Mouse (Mus musculus) lung, postnatal 25 days (tissue): ENCODE results near the gene Scube3.

Source experiments
- DNase-seq: peaks from one replicate; pipeline ENCODE4 v3.0.0; 2022; ENCODE audit warnings: low spot score

The Scube3 gene

DNA sequence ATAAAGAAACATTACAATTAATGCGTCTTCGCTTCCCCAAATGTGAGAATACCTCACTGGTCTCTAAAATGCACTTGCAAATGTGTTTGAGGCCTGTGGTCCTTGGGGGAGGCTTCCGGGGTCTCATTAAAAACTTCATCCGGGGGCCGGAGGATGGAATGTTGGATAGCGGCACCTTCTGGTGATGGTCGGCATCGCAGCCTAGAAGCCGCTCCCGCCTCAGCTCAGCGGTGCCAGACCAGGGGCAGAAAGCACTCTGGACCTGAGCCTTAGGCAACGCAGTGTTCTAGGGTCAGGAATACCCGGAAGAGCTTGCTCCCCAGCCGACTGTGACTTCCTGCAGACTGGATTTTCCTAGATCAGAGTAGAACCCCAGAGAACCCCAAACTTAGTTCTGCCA, 8.7 kb upstream of the Scube3 start:
- peak; percentile 23 for DNase-seq

DNA sequence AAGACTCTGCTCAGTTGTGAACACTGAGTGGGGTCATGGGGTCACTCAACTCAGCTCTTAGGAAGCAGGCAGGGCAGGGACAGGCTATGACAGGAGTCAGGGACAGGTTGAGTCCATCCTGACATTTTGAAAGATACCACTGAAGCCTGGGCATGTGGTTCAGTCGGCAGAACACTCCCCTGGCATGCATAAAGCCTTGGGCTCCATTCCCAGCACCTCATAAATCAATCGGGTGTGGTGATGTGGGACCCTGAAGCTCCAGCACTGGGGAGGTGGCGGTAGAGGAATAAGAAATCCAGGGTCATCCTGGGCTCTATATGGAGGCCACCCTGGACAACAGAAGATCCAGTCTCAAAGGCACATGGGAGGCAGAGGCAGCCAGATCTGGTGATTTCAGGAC, 6.4 kb upstream of the Scube3 start:
- no peak for DNase-seq

DNA sequence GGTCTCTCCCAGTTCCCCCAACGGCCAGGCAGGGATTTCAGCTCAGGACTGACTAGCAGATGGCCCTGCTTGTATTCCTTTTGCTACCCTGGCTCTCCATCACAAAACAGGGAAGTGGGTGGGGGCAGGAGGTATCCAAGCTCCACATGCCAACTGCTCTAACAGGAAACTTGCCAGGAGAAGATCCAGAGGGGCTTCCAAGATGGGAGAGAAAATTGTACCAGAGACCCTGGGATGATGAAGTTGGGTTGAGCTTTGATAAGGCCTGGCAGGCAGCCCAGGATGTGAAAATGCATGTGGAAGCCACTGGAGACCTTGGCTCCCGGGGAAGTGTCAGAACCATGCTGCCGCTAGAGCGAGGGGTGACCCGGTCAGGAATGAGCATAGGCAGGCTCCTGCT, 5.7 kb upstream of the Scube3 start:
- DNase-seq, result no peak

DNA sequence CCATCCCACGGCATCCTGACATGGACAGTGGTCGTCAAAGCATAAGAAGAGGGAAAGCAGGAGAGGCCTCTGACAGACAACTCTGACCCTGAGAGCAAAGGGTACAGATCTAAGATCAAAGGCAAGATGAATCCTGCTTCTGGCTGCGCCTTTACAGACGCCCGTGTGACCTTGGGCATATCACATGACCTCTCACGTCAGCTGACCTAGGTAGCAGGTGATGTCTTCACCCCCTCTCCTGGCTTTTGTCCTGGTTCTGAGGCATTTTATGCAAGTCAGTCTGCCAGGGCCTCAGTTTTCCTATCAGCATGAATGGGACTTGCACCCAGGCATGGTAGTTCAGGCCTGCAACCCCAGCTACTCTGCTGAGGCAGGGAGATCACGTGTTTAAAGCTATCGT, 3.9 kb upstream of the Scube3 start:
- DNase-seq, result no peak

DNA sequence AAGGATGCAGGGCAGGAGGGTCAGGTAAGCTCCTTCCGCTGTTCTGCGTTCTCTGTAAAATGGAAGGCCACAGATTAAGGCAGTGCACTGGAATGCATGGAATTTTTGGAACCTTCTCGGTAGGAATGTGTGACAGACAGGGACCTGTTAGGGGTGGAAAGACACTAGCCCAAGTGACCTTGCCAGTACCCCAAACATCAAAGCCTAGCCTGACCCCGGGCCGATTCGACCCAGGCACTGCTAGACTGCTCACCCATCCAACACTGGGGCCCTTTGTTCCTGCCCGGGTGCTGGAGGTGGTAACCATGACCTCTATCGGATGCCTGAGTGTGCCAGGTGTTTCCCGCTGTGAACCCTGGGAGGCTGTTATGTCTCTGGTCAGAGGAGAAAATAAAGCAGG, 3.3 kb upstream of the Scube3 start:
- no peak for DNase-seq

DNA sequence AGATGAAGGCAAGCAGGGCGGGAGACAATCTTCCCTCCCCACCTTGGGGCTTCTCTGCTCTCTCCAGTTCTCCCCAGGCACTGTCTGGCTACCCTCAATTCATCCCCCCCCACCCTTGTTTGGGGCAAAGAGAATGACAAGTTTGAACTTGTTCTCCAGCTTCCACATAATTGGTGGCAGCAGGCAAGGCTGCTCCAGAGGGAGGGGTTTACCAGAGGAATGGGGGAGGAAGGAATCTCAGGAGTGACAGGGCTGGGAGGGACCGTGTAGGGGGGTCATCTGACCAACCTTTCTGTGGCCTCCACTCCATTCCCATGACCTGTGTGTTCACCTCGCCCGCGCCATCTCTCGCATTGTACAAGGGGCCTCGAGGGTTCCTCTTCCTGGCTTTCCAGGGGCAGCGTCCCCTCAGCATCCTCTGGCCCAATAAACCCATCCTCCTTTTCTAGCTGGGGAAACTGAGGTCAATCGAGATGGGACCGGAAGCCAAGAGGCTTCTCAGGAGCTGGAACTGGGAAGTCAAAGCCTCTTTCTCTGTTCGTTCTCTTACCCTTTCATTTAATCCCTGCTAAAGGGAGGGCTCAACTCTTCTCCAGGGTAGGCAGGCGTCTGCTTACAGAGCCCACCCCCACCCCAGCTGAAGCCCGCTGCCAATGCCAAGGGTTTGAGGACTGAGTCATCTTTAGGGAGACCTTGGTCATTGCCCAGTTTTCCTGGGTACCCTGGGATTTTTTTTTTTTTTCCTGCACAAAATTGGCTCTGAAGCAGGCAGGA, 1.3 kb upstream of the Scube3 start:
- DNase-seq, result no peak

DNA sequence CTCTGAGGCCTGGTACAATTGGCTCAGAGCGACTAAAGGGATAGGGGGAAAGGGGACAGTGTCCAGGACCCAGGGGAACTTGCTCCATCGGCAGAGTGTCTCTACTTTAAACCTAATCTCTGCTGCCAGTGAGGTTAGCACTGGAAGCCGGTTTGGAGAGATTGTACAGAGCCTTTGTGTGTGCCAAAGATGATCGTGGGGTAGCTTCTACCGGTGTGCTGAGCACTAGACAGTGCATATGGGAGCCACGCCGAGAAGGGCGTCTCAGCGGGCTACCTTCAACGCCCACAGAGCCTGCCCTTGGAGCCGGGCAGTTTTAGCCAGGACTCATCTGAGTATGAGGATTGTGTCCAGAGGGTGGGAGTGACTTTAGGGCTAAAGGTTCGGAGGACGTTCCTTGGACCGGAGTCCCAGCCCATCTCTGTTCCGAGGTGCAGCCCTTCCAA, 713 bp upstream of the Scube3 start:
- no peak for DNase-seq

DNA sequence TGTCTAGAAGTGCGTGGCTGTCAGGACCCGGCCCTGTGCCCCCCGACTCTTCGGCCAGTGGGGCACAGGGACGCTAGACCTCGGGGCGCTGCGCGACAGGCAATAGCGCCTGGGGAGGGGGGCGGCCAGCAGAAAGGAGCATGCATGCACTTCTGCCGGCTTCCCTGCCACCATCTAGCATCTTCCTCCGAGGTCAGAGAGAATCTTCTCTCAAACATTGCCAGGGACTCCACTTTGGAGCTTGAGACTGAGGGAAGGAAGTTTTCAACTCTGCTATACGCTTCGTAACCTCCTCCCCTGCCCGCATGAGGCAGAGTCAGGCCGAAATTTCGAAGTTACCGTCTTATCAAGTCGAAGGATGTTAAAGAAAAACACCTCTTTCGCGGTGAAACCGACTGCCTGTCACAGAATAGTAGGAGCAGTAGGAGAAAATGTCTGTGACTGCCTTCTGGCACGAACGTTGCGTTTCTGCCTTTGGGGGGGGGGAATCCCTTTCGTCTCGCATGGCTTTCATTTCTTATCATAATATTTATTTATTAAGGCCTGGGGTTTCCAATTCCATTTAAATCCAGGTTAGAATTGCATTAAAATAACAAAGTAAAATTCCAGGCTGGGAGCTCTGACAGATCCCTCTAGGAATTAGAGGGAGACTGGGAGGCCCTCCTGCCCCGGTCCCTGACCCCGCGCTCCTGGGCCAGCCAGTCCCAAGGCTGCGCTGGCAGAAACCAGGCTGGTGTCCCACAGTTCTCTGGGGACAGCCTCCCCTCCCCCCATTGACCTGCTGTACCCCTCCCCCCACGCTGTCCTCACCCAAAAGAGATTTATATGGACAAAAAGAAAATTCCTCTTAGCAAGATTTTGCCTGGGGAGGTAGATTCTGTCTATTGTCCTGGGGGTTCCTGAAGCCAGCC, 1.0 kb downstream of the Scube3 start:
- DNase-seq, result no peak

DNA sequence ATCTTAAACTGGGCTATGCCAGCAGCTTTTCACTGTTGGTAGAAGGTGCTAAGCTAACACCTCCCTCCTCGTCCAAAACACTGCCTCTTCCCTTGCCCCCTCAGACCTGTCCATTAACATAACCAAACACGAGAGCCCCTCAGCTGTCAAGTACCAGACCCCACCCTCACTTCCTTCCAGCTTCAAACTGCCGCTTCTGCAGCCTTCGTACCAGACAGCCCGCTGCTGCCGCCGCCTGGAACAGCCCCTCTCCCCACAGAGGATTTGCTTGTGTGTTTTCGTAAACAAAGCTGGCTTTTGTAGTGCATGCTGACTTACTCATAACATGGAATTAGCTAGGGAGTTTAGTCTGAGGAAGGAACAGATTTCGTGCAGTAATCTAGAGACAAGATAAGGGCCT, 1.8 kb downstream of the Scube3 start:
- DNase-seq, result no peak

DNA sequence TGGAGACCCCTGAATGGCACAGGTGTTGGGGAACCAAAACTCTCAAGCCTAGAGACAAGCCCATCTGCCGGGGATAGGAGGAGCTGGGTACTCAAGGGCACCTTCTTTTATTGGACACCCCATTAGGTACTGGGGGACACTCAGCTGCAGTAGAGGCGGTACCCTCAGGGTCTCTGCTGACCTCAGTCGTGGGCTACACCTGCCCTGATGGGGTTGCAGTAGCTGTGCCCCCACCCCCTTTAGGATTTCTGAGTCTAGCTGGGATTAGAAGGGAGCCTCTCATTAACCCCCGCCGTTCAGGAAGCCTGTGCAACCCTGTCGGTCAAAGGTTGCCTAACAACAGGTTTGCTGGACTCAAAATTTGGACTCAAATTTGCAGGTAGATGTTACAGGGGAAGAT, 2.3 kb downstream of the Scube3 start:
- DNase-seq, result no peak

DNA sequence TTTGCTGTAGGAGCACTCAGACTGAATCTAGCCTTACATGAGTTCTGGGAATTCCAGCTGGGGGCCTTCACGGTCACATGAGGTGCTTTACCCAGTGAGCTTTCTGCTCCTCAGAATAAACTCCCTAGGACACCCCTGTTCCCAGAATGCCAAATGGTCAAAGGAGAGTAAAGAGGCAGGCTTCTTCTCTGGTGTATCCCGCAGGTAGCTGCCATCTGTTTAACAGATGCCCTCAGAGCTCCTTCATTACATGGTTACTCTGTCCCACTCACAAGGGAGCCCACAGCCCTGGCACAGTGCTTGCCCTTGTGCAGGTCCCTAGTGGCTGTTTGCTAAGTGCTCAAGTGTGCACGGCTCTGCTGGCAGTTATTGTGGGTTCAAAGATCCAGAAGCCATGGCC, 6.3 kb downstream of the Scube3 start:
- DNase-seq, result no peak

DNA sequence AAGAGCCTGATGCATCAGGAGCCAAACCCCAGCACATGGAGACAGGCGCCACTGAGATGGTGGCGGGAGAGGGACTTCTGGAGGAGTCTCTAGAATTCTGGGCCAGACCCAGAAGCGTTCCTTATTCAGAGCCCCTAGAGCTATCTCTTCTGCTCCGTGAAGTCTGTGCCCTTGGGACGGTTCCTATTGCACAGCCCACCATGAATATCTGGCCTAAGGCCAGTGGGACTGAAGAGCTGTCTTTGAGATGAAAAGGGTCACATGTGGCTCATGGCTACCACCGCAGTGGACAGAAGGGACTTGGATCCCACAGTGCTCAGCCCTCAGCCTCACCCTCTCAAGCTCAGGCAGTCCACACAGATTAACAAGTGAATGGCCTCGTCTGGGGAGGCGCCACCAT, 7.8 kb downstream of the Scube3 start:
- no peak for DNase-seq

DNA sequence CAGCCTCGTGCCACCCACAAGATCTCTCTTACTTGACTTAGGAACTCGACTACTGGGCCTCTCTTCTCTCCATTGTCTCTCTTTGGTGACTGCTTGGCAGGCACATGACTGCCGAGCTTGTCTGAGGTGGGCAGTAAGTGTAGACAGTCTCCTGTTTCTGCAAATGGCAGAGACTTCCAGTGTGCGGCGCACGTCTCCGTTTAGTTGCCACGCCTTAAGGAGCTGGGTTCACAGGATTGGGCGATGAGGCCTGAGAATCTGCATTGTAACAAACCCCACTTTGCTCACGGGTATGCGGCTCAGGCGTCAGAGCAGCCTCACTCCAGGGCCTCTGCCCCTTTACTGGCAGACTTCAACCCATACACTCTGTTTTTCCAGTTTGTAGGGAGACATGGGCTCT, 8.5 kb downstream of the Scube3 start:
- no peak for DNase-seq

DNA sequence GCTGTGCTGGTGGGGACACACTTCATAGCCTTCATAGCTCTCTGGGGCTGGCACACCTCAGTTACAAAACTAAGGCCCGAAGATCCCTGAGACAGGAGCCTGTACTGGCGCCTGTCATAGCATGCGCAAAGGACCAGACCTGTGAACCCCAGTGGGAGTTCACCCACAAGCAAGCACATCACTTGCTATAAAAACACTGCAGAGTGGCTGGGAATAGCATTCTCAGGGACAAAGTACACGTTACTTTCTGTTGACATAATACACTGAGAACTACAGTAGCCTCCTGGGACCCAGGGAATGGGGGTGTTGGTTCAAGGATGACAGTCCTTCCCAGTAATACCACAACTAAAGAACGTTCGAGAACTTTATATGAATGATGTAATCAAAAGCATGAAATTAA, 11.2 kb downstream of the Scube3 start:
- no peak for DNase-seq

DNA sequence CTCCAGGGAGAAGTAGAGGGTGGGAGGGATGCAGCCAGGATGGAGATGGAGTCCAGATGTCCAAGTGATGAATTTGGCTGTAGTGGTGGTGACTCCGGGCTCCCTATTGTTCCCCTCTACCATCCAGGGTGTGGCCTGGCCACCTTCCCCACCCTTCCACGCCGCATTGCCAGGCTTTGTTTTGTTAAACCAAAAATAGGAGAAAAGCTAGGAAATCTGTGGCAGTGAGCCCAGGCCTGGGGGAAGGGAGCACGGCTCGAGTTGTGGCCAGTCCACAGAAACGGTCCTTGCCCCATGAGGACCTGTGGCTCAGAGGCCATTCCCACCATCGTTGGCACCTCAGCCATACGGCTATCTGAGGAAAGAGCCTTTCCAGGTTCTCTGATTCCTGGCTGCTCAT, 13.0 kb downstream of the Scube3 start:
- no peak for DNase-seq

DNA sequence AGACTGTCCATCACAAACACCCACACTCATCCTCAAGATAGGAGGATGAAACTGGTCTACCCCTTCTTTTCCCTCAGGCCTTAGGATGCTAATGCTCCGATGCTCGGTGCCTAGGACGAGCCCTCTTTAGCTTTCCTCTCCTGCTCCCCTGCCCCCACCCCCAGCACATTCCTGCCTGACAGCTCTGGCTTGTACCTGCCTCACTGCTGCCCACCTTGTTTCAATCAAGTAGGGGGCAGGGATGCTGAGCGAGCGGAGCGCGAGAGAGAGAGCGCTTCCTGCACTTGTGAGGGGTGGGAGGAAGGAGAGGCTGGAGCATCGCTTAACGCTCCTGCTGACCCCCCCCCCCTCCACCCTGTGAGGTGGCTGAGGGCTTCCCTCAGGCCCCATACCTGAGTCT, 18.4 kb downstream of the Scube3 start:
- DNase-seq, result no peak

DNA sequence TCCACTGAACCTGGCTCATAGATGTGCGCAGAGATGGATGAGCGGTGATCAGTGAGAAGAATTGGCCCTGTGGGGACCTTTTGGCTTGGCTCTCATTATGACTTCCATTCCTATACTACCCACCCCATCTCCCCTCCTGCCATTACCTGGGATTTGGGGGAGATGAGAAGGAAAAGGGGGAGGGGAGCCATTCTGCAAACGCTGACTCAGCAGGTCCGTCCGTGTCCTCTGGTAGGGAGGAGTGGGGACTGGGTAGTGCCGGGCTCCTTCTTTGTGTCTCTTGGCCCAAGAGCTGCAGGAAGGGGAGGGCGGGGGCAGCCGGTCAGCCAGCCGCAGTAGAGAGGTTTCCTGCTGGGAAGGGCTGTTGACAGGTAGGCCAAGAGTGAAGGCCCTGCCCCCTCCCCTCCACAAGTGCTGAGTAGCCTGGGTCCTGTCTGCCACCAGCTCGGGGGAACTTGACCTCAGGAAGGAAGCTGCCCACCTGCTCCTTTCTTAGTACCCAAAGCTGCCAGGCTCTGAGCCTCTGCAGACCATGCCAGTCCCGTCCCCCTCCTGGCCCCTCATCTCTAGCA, 19.5 kb downstream of the Scube3 start:
- no peak for DNase-seq

DNA sequence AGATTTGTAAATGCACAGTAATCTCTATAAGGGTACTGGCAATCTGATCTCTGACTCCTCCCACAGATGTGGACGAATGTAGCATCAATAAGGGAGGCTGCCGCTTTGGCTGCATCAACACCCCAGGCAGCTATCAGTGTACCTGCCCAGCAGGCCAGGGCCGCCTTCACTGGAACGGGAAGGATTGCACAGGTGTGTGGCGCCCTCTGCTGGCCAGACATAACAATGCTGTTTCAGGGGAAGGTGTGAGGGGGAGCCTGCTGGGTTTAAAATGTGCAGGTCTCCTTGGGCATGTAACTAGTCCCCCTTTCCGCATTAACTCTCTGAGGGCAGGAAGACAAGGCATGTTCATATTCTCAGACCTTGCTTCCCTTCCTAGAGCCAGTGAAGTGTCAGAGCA, 21.7 kb downstream of the Scube3 start:
- peak; percentile 73 for DNase-seq

DNA sequence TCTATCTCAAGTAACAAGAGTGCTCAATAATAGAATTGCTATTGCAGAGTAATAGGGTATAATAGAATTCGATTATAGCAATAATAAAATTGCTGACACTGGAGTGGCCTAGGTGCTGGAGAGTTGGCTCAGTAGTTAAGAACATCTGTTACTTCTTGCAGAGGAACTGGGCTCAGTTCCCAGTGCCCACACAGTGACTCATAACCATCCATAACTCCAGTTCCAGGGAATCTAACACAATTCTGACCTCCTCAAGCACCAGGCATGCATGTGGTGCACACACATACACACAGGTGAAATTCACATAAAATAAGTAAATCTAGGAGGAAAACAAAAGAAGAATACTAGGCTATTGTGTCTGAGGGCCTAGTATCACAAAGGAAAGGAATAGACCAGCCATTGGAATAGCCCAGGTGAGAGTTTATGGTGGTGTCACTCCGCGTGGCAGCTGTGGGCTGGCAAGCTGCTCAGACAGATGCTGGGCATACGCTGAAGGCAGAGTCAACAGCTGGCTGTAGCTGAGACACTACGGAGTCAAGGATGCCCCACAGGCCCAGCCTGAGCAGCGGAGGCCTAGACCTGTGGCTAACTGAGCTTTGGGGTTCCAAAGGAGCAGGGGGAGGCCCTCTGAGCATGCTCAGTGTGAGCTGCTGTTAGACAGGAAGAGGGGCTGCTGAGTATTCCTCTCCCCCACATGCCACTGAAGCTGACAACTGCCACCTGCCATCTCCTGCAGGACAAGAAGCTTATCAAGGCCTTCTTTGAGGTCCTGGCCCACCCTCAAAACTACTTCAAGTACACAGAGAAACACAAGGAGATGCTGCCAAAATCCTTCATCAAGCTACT, 28.7 kb downstream of the Scube3 start:
- DNase-seq, result no peak

DNA sequence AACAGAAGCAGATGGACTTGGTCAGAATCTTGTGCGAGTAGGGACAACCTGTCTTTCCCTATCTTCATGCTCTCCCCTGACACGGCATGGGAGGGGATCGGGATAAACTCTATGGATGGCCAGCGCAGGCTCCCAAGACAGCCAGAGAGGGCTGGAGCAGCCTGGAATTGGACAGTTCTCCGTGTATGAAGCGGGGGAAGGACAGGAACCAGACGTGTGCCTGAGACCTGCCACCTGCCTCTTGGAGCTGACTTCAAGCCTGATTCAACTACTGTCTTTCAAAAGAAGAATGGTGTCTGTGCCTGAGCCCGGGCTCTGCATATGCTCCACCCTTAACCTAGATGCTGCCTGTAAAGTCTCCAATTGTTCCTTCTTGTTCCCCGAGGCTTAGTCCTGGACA, 30.7 kb downstream of the Scube3 start:
- DNase-seq, result peak; percentile 13

DNA sequence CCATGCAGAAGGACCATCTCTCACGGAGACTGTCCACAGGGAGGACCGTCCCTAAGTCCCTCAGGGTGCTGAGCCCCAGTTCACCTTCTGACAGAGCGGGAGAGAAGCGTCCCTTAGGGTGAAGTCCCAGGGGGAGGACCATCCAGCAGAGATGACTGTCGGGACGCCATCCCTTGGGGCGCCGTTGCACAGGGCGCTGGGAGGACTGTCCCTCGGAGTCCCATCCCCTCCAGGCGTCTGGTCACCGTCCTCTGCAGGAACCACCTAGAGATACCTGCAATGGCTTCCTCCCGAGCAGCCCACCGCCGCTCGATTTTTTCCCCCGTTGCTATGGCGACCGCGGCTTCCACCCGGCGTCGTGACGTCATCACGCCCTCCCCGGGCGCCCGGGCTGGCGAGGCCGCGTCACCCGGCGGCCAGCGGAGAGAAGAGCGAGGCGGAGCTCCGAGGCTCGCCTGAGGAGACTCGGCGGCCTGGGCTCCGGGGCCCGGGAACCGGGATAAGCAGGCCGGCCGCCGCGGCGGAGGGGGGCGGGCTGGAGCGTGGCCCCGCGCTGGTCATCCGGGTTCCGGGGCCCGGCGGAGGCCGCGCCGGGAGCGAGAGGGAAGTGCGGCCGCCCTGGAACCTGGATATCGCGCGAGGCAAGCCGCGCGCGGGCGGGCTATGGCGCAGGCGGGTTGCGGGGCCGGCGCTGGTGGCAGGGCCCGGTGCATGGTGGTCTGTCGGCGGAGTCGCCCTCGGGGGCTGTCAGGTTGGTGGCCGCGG, 35.0 kb downstream of the Scube3 start, which contains the start of gene Zfp523:
Zfp523 (plus strand) TSS at position 355 of the 765 bp plus-strand sequence.
- peak; percentile 87 for DNase-seq
